Mouse (Mus musculus): Measurements from ENCODE around the gene Kif5a. TPM values are rescaled to one million over a fixed set of nuclear protein-coding genes. Genes with fewer than 3 reads are reported as not detected.

Kif5a gene
- 3.6 and 7.9 TPM in 2 replicates for polyA plus RNA-seq (2012; rRNA removed; ENCODE audit: low replicate concordance)

GRCm38 (mm10) chr10:127262548-127263398 lies at the start of gene Kif5a:
Gene Kif5a, minus strand, starts transcription at chr10:127263348.

GRCm38 (mm10) chr10:127311476-127312355 lies 48.6 kb upstream of the Kif5a start, which contains the start of gene Mars:
Gene Mars, minus strand, starts transcription at chr10:127311786.

GRCm38 (mm10) chr10:127288800-127289572 lies 25.8 kb upstream of the Kif5a start, which contains the start of gene Mbd6:
Gene Mbd6, minus strand, starts transcription at chr10:127289018.

GRCm38 (mm10) chr10:127266112-127267091 lies 3.3 kb upstream of the Kif5a start, which contains the start of gene Dctn2:
Gene Dctn2, plus strand, starts transcription at chr10:127266368.

GRCm38 (mm10) chr10:127211414-127211854 lies 51.7 kb downstream of the Kif5a start, which contains the start of gene Pip4k2c:
Gene Pip4k2c, minus strand, starts transcription at chr10:127211585.

GRCm38 (mm10) chr10:127195328-127196129 lies 67.6 kb downstream of the Kif5a start, which contains the start of gene Dtx3:
Gene Dtx3, minus strand, starts transcription at chr10:127195728.

GRCm38 (mm10) chr10:127189651-127190381 lies 73.3 kb downstream of the Kif5a start, which contains the start of gene Arhgef25:
Gene Arhgef25, minus strand, starts transcription at chr10:127190083.

GRCm38 (mm10) chr10:127179871-127180694 lies 83.1 kb downstream of the Kif5a start, which contains the start of gene Slc26a10:
Gene Slc26a10, minus strand, starts transcription at chr10:127180645.

Other genes with a start within 250 kb of the Kif5a start
- 43.6 and 44.6 TPM in 2 replicates for gene Tsfm, start 232.5 kb downstream of the Kif5a start, polyA plus RNA-seq (2012; rRNA removed; ENCODE audit: low replicate concordance)
- gene Mettl1, start 221.9 kb downstream of the Kif5a start, polyA plus RNA-seq (2012; rRNA removed; ENCODE audit: low replicate concordance) = 18.2 and 43.8 TPM in 2 replicates
- gene Eef1akmt3, start 221.8 kb downstream of the Kif5a start, polyA plus RNA-seq (2012; rRNA removed; ENCODE audit: low replicate concordance) = 0.13 and 1.5 TPM in 2 replicates
- gene Cyp27b1, start 215.1 kb downstream of the Kif5a start, polyA plus RNA-seq (2012; rRNA removed; ENCODE audit: low replicate concordance) = 0.37 and 0.60 TPM in 2 replicates
- 1.2 and 10.2 TPM in 2 replicates for gene March9, start 203.2 kb downstream of the Kif5a start, polyA plus RNA-seq (2012; rRNA removed; ENCODE audit: low replicate concordance)
- 148 and 541 TPM in 2 replicates for gene Cdk4, start 199.8 kb downstream of the Kif5a start, polyA plus RNA-seq (2012; rRNA removed; ENCODE audit: low replicate concordance)
- 121 and 174 TPM in 2 replicates for gene Tspan31, start 193.1 kb downstream of the Kif5a start, polyA plus RNA-seq (2012; rRNA removed; ENCODE audit: low replicate concordance)
- 4.8 and 25.1 TPM in 2 replicates for gene Agap2, start 188.1 kb downstream of the Kif5a start, polyA plus RNA-seq (2012; rRNA removed; ENCODE audit: low replicate concordance)
- 95.7 and 99.4 TPM in 2 replicates for gene Os9, start 142.2 kb downstream of the Kif5a start, polyA plus RNA-seq (2012; rRNA removed; ENCODE audit: low replicate concordance)
- 9.0 and 26.1 TPM in 2 replicates for gene B4galnt1, start 98.1 kb downstream of the Kif5a start, polyA plus RNA-seq (2012; rRNA removed; ENCODE audit: low replicate concordance)
- gene Slc26a10, start 82.7 kb downstream of the Kif5a start, polyA plus RNA-seq (2012; rRNA removed; ENCODE audit: low replicate concordance) = 2.3 and 4.2 TPM in 2 replicates
- 29.9 and 129 TPM in 2 replicates for gene Arhgef25, start 73.3 kb downstream of the Kif5a start, polyA plus RNA-seq (2012; rRNA removed; ENCODE audit: low replicate concordance)
- gene Dtx3, start 67.6 kb downstream of the Kif5a start, polyA plus RNA-seq (2012; rRNA removed; ENCODE audit: low replicate concordance) = 173 and 346 TPM in 2 replicates
- 38.6 and 48.2 TPM in 2 replicates for gene Pip4k2c, start 51.8 kb downstream of the Kif5a start, polyA plus RNA-seq (2012; rRNA removed; ENCODE audit: low replicate concordance)
- gene Dctn2, start 3.0 kb upstream of the Kif5a start, polyA plus RNA-seq (2012; rRNA removed; ENCODE audit: low replicate concordance) = 266 and 298 TPM in 2 replicates
- 31.4 and 44.7 TPM in 2 replicates for gene Mbd6, start 25.7 kb upstream of the Kif5a start, polyA plus RNA-seq (2012; rRNA removed; ENCODE audit: low replicate concordance)
- 66.5 and 79.6 TPM in 2 replicates for gene Mars, start 48.4 kb upstream of the Kif5a start, polyA plus RNA-seq (2012; rRNA removed; ENCODE audit: low replicate concordance)
- gene Arhgap9, start 58.6 kb upstream of the Kif5a start, polyA plus RNA-seq (2012; rRNA removed; ENCODE audit: low replicate concordance) = 8.7 and 11.8 TPM in 2 replicates
- gene Gli1, start 78.6 kb upstream of the Kif5a start, polyA plus RNA-seq (2012; rRNA removed; ENCODE audit: low replicate concordance) = 4.5 and 159 TPM in 2 replicates
- 0.03 TPM in 1 of 2 replicates, not detected in the other for gene Inhbe, start 91.1 kb upstream of the Kif5a start, polyA plus RNA-seq (2012; rRNA removed; ENCODE audit: low replicate concordance)
- not detected in 2 replicates for gene Inhbc, start 107.1 kb upstream of the Kif5a start, polyA plus RNA-seq (2012; rRNA removed; ENCODE audit: low replicate concordance)
- gene R3hdm2, start 117.0 kb upstream of the Kif5a start, polyA plus RNA-seq (2012; rRNA removed; ENCODE audit: low replicate concordance) = 68.8 and 82.7 TPM in 2 replicates
- 2.0 and 5.6 TPM in 2 replicates for gene Stac3, start 238.3 kb upstream of the Kif5a start, polyA plus RNA-seq (2012; rRNA removed; ENCODE audit: low replicate concordance)